Mouse (Mus musculus): ENCODE measurements around the gene Sec14l1.

DNA sequence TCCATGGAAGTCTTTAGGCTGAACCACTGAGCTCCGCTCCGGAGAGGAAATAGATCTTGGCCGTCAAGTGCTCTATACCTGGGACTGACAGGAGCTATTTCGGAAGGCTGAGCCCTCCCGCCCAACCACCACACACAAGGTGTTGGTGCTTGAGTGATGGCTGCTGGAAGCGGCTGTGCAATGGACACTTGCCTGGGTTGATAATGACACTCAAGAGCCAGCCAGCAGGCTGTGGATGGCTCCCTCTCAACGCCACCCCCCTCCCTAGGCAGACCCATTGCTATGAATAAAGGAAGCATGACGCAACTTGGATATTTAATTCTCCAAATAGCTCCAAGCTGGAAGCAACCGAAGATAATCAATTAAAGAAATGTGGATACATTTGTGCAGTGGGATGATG, 20.3 kb upstream of the Sec14l1 start:
- no peak for TF ChIP-seq POLR2A (IDR thresholded peaks at IDR 0.05; ENCODE audit: extremely low read depth, insufficient read depth, low read length)
- TF ChIP-seq CTCF (IDR thresholded peaks at IDR 0.05; ENCODE audit: extremely low read depth, insufficient read depth, low read length) = no peak
